Mouse (Mus musculus) kidney, embryonic 14.5 days (tissue): ENCODE results near the gene C1qtnf7. TPM values are rescaled to one million over a fixed set of nuclear protein-coding genes. Genes with fewer than 3 reads are reported as not detected.
A peak's percentile ranks its signal among the peaks of the same experiment; 100 is the strongest.

ENCODE experiments used
- ATAC-seq: fragments of 200-750 bp; cut with Nextera tagmentation; 2 replicates; pipeline ENCODE4 v1.8.0; 2017; ENCODE audit warnings: moderate number of reproducible peaks, mild to moderate bottlenecking, moderate TSS enrichment, moderate library complexity; ENCODE audit not compliant: low FRiP score, low TSS enrichment
- H3K27ac ChIP-seq: fragments of 300-500 bp; sonication (generic); 2 replicates; pipeline ENCODE4 v1.5.1; 2014; ENCODE audit warnings: low read depth, mild to moderate bottlenecking, low read length, moderate library complexity, mixed read lengths
- H3K27me3 ChIP-seq: fragments of 300-500 bp; sonication (generic); 2 replicates; pipeline ENCODE4 v1.6.1; 2014; ENCODE audit warnings: mild to moderate bottlenecking, low read length; ENCODE audit not compliant: control insufficient read depth, insufficient read depth
- H3K36me3 ChIP-seq: fragments of 300-500 bp; sonication (generic); 2 replicates; pipeline ENCODE4 v1.6.1; 2014; ENCODE audit warnings: low read length, mixed read lengths; ENCODE audit not compliant: control insufficient read depth, insufficient read depth
- H3K4me1 ChIP-seq: fragments of 300-500 bp; sonication (generic); 2 replicates; pipeline ENCODE4 v1.6.1; 2014; ENCODE audit warnings: low read length, mixed read lengths; ENCODE audit not compliant: control insufficient read depth, insufficient read depth
- H3K4me2 ChIP-seq: fragments of 300-500 bp; sonication (generic); replicated peaks from 2 replicates; pipeline ENCODE4 v1.6.1; 2014; ENCODE audit warnings: low read depth, mild to moderate bottlenecking, low read length
- H3K4me3 ChIP-seq: fragments of 300-500 bp; sonication (generic); 2 replicates; pipeline ENCODE4 v1.5.1; 2014; ENCODE audit warnings: mild to moderate bottlenecking, low read length
- H3K9ac ChIP-seq: fragments of 300-500 bp; sonication (generic); 2 replicates; pipeline ENCODE4 v1.6.1; 2014; ENCODE audit warnings: low read depth, mild to moderate bottlenecking, low read length, moderate library complexity
- H3K9me3 ChIP-seq: fragments of 300-500 bp; sonication (generic); 2 replicates; pipeline ENCODE4 v1.6.1; 2016; ENCODE audit warnings: low read length; ENCODE audit not compliant: control insufficient read depth
- WGBS: fragments of 180-500 bp; shearing (Covaris S2); extraction: QIAGEN DNeasy Blood & Tissue Kit; methylation state at CpG from one replicate; pipeline ENCODE4 v1.1.7; 2014; 5-methylcytosine and 5-hydroxymethylcytosine counted together
- polyA plus RNA-seq: library from polyadenylated mRNA; unstranded; fragments of >200 nt; fragmentation: Nextera tagmentation; extraction: Ambion mirVana; gene quantifications from 2 replicates; pipeline ENCODE4 v1.2.1, GENCODE M21; 2014

C1qtnf7 gene
- polyA plus RNA-seq = 1.8 and 2.4 TPM in 2 replicates

GRCm38 (mm10) chr5:43515401-43515976 is at the start of gene C1qtnf7:
C1qtnf7 (plus strand) TSS chr5:43515538.
- Histone ChIP-seq H3K4me2 (peak within 1 kb of the TSS; percentile 30), H3K27me3 (no peaks in the 10 kb centered on the region), H3K4me3 (peak within 1 kb of the TSS; percentile 25), H3K9ac (no peak within 1 kb of the TSS; the same call in 1 of the 2 replicates), H3K36me3 (no peaks in the 10 kb centered on the region), H3K4me1 (peaks cover 14% of the 10 kb centered on the region; the same call in 1 of the 2 replicates), H3K27ac (0 out of 2 replicates have a peak within 1 kb of the TSS, but pooled peaks have one; percentile 9), H3K9me3 (no peaks in the 10 kb centered on the region)
- 10% methylated on average over 15 of the region's 15 CpGs for WGBS
- peak; percentile 73 for ATAC-seq

- H3K4me2 ChIP-seq = no peak overlapping the region
- H3K4me1 ChIP-seq = peaks cover 11% of the 10 kb centered on the region
- H3K9me3 ChIP-seq = no peaks in the 10 kb centered on the region
- H3K4me3 ChIP-seq = no peak overlapping the region
- no peaks in the 10 kb centered on the region for H3K27me3 ChIP-seq
- ATAC-seq = no peak
- H3K9ac ChIP-seq = no peak overlapping the region
- no peak overlapping the region for H3K27ac ChIP-seq
- no peaks in the 10 kb centered on the region for H3K36me3 ChIP-seq
- 93% methylated on average over 2 of the region's 2 CpGs for WGBS
These were observed 48.6 kb upstream of the C1qtnf7 start for GRCm38 (mm10) chr5:43466762-43467161.

GRCm38 (mm10) chr5:43467214-43467613 is 48.1 kb upstream of the C1qtnf7 start:
- no peak for ATAC-seq
- WGBS = 88% methylated on average over 3 of the region's 3 CpGs
- H3K9me3 ChIP-seq = no peaks in the 10 kb centered on the region

GRCm38 (mm10) chr5:43468937-43469336 is 46.4 kb upstream of the C1qtnf7 start:
- no peak overlapping the region for H3K4me3 ChIP-seq
- no peak overlapping the region for H3K4me2 ChIP-seq
- no peaks in the 10 kb centered on the region for H3K9me3 ChIP-seq
- 0 out of 2 replicates have a peak overlapping the region, but pooled peaks have one; percentile 12 for H3K9ac ChIP-seq
- H3K4me1 ChIP-seq = peaks cover 11% of the 10 kb centered on the region
- H3K27ac ChIP-seq = no peak overlapping the region
- H3K27me3 ChIP-seq = no peaks in the 10 kb centered on the region
- peak; percentile 72; the same call in 1 of the 2 replicates for ATAC-seq
- WGBS = 21% methylated on average over 10 of the region's 10 CpGs
- H3K36me3 ChIP-seq = no peaks in the 10 kb centered on the region

More at GRCm38 (mm10) chr5:43467214-43467613, 48.1 kb upstream of the C1qtnf7 start:
- no peak overlapping the region for H3K4me3 ChIP-seq
- no peak overlapping the region for H3K9ac ChIP-seq
- no peak overlapping the region for H3K27ac ChIP-seq
- H3K27me3 ChIP-seq = no peaks in the 10 kb centered on the region
- no peak overlapping the region for H3K4me2 ChIP-seq
- no peaks in the 10 kb centered on the region for H3K36me3 ChIP-seq
- H3K4me1 ChIP-seq = peaks cover 11% of the 10 kb centered on the region

- Histone ChIP-seq H3K9ac (no peak overlapping the region), H3K4me2 (no peak overlapping the region), H3K4me1 (0 out of 2 replicates have a peak, but pooled peaks cover 3% of the 10 kb centered on the region), H3K36me3 (no peaks in the 10 kb centered on the region), H3K9me3 (no peaks in the 10 kb centered on the region), H3K4me3 (no peak overlapping the region), H3K27me3 (no peaks in the 10 kb centered on the region), H3K27ac (no peak overlapping the region)
- WGBS = 77% methylated on average over 5 of the region's 5 CpGs
- no peak for ATAC-seq
These were observed 37.4 kb upstream of the C1qtnf7 start for GRCm38 (mm10) chr5:43477953-43478352.

GRCm38 (mm10) chr5:43480046-43480445 is 35.3 kb upstream of the C1qtnf7 start:
- no peak overlapping the region for H3K4me3 ChIP-seq
- no peak overlapping the region for H3K9ac ChIP-seq
- H3K4me1 ChIP-seq = 0 out of 2 replicates have a peak, but pooled peaks cover 3% of the 10 kb centered on the region
- no peak for ATAC-seq
- H3K36me3 ChIP-seq = no peaks in the 10 kb centered on the region
- no peak overlapping the region for H3K4me2 ChIP-seq
- no peak overlapping the region for H3K27ac ChIP-seq
- H3K9me3 ChIP-seq = no peaks in the 10 kb centered on the region
- 44% methylated on average over 3 of the region's 3 CpGs for WGBS
- no peaks in the 10 kb centered on the region for H3K27me3 ChIP-seq

GRCm38 (mm10) chr5:43480786-43481185 is 34.6 kb upstream of the C1qtnf7 start:
- Histone ChIP-seq H3K9me3 (no peaks in the 10 kb centered on the region), H3K4me1 (no peaks in the 10 kb centered on the region), H3K27me3 (no peaks in the 10 kb centered on the region), H3K27ac (no peak overlapping the region), H3K36me3 (no peaks in the 10 kb centered on the region), H3K4me3 (no peak overlapping the region), H3K4me2 (no peak overlapping the region), H3K9ac (no peak overlapping the region)
- ATAC-seq = no peak
- WGBS = 37% methylated on average over 2 of the region's 2 CpGs

- 30% methylated on average over 2 of the region's 2 CpGs for WGBS
- no peaks in the 10 kb centered on the region for H3K27me3 ChIP-seq
These were observed 33.5 kb upstream of the C1qtnf7 start for GRCm38 (mm10) chr5:43481824-43482223.

GRCm38 (mm10) chr5:43501887-43502286 is 13.5 kb upstream of the C1qtnf7 start:
- Histone ChIP-seq H3K9ac (no peak overlapping the region), H3K27me3 (no peaks in the 10 kb centered on the region), H3K27ac (no peak overlapping the region), H3K4me1 (no peaks in the 10 kb centered on the region), H3K4me2 (no peak overlapping the region), H3K36me3 (no peaks in the 10 kb centered on the region), H3K4me3 (no peak overlapping the region), H3K9me3 (no peaks in the 10 kb centered on the region)
- ATAC-seq = no peak
- 87% methylated on average over 1 of the region's 1 CpGs for WGBS

More at GRCm38 (mm10) chr5:43481824-43482223, 33.5 kb upstream of the C1qtnf7 start:
- H3K9me3 ChIP-seq = no peaks in the 10 kb centered on the region
- no peaks in the 10 kb centered on the region for H3K36me3 ChIP-seq
- no peak overlapping the region for H3K27ac ChIP-seq
- H3K4me2 ChIP-seq = no peak overlapping the region
- H3K9ac ChIP-seq = no peak overlapping the region
- H3K4me1 ChIP-seq = no peaks in the 10 kb centered on the region
- no peak overlapping the region for H3K4me3 ChIP-seq
- no peak for ATAC-seq
